Mouse (Mus musculus) monocyte, adult 2 months (primary cell): ENCODE data around the gene Nkiras1.
"Not testable (repeated sequence)": the region's sequence is repeated elsewhere in the genome, so short reads cannot be mapped to it uniquely, and the experiment has no call there.

Experiments used
- DNase-seq, 2 experiments: peaks; one replicate each; pipeline ENCODE4 v3.0.0; 2022; ENCODE audit warnings: low spot score in 2 of 2, low read depth in 1 of 2

The Nkiras1 gene

GRCm38 (mm10) chr14:18270529-18271441 lies at the start of gene Nkiras1, which contains the start of gene Rpl15:
Gene Nkiras1, plus strand, starts transcription at chr14:18271136.
Gene Rpl15, minus strand, starts transcription at chr14:18271391.
- peak; percentile 94 to 96 for DNase-seq

- DNase-seq = no peak
Measured at GRCm38 (mm10) chr14:18221977-18222376, 49.0 kb upstream of the Nkiras1 start.

- DNase-seq = not testable (repeated sequence)
Measured at GRCm38 (mm10) chr14:18225431-18225830, 45.5 kb upstream of the Nkiras1 start.

GRCm38 (mm10) chr14:18226181-18226580 lies 44.8 kb upstream of the Nkiras1 start:
- DNase-seq = not testable (repeated sequence)

GRCm38 (mm10) chr14:18229751-18230150 lies 41.2 kb upstream of the Nkiras1 start:
- not testable (repeated sequence) for DNase-seq

GRCm38 (mm10) chr14:18231866-18232265 lies 39.1 kb upstream of the Nkiras1 start:
- not testable (repeated sequence) for DNase-seq

GRCm38 (mm10) chr14:18233076-18233475 lies 37.9 kb upstream of the Nkiras1 start:
- DNase-seq = no peak

- DNase-seq = peak in 1 of 2 experiments; percentile 16
Measured at GRCm38 (mm10) chr14:18233981-18234960, 36.7 kb upstream of the Nkiras1 start.

- not testable (repeated sequence) for DNase-seq
Measured at GRCm38 (mm10) chr14:18236496-18237235, 34.3 kb upstream of the Nkiras1 start.

GRCm38 (mm10) chr14:18237381-18237780 lies 33.6 kb upstream of the Nkiras1 start:
- DNase-seq = no peak

GRCm38 (mm10) chr14:18238131-18238749 lies 32.7 kb upstream of the Nkiras1 start:
- DNase-seq = peak; percentile 91 to 98

GRCm38 (mm10) chr14:18238750-18239731 lies 31.9 kb upstream of the Nkiras1 start, which contains the start of gene Nr1d2:
Gene Nr1d2, minus strand, starts transcription at chr14:18239127.
- peak; percentile 92 to 96 for DNase-seq

GRCm38 (mm10) chr14:18240132-18240531 lies 30.8 kb upstream of the Nkiras1 start:
- no peak for DNase-seq

GRCm38 (mm10) chr14:18241786-18242185 lies 29.1 kb upstream of the Nkiras1 start:
- no peak for DNase-seq

- no peak for DNase-seq
Measured at GRCm38 (mm10) chr14:18242638-18243130, 28.3 kb upstream of the Nkiras1 start.

GRCm38 (mm10) chr14:18261203-18261602 lies 9.7 kb upstream of the Nkiras1 start:
- no peak for DNase-seq

- no peak for DNase-seq
Measured at GRCm38 (mm10) chr14:18263427-18263826, 7.5 kb upstream of the Nkiras1 start.

GRCm38 (mm10) chr14:18269947-18270528 lies 898 bp upstream of the Nkiras1 start:
- not testable (repeated sequence) for DNase-seq
